Mouse (Mus musculus): ENCODE results near the gene Olfr498.

Gene Olfr498

GRCm38 (mm10) chr7:108465026-108465425 is at the start of gene Olfr498:
Gene Olfr498, plus strand, starts transcription at chr7:108465326.
- 93% methylated on average over 1 of the region's 1 CpGs for WGBS

DNA sequence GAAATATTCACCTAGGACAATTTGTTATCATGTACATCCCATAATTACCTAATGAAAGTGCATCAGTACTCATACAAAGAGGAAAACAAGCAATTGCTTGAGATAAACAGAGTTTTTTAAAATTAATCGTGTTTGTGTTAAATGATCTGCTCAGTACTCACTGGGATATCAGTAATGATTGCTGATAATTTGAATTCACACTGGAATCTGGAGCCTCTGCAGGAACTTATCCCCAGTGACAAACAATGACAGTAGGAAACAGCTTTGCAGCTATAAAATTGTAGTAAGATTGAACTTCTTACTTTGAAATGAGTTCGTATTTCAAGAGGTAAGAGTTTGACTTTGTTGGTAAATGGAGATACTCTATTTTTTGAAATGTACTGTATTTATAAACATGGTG is 45.0 kb upstream of the Olfr498 start, which contains the start of gene Olfr497:
Gene Olfr497, plus strand, starts transcription at position 301 of the 400 bp plus-strand sequence.
- 81% methylated on average over 2 of the region's 2 CpGs for WGBS

Measured in cerebral cortex, adult 2 months (tissue).